Mouse (Mus musculus) splenic B cell, adult 2 months (primary cell): ENCODE measurements around the gene Il4ra.
A peak's percentile ranks its signal among the peaks of the same experiment; 100 is the strongest.

Source experiments
- DNase-seq: peaks from one replicate; pipeline ENCODE4 v3.0.0-alpha.2; 2011; ENCODE audit warnings: low read depth, low spot score
- H3K27me3 ChIP-seq: 2 replicates; pipeline ENCODE4 v1.6.1; 2012; ENCODE audit warnings: mild to moderate bottlenecking, low read length, moderate library complexity, mixed read lengths; ENCODE audit not compliant: control insufficient read depth, poor library complexity, insufficient read depth, severe bottlenecking
- H3K36me3 ChIP-seq: 2 replicates; pipeline ENCODE4 v1.6.1; 2012; ENCODE audit warnings: mild to moderate bottlenecking, low read length, moderate library complexity, mixed read lengths; ENCODE audit not compliant: control insufficient read depth, poor library complexity, insufficient read depth, severe bottlenecking

Il4ra gene

DNA sequence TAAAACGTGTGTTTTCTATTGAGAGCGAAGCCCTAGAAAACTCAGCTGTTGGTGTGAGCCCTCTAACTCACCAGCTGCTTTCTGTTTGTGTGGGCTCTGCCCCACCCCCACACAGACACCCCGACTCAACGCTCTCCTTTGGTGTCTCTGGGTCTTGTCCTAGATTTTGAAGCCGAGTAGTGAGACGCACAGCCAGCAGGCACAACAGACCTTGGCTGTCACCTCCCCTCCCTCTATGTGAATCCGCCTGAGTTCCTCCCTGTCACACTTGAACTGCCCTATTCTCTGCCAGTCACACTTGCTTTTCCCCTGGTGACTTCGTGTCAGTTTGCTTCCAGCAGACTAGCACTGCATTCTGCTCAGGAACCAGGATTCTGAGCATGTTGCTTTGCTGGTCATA, 4.9 kb downstream of the Il4ra start:
- DNase-seq = peak; percentile 48
- Histone ChIP-seq H3K27me3 (no peaks in the 10 kb centered on the region), H3K36me3 (peaks cover 2% of the 10 kb centered on the region)

DNA sequence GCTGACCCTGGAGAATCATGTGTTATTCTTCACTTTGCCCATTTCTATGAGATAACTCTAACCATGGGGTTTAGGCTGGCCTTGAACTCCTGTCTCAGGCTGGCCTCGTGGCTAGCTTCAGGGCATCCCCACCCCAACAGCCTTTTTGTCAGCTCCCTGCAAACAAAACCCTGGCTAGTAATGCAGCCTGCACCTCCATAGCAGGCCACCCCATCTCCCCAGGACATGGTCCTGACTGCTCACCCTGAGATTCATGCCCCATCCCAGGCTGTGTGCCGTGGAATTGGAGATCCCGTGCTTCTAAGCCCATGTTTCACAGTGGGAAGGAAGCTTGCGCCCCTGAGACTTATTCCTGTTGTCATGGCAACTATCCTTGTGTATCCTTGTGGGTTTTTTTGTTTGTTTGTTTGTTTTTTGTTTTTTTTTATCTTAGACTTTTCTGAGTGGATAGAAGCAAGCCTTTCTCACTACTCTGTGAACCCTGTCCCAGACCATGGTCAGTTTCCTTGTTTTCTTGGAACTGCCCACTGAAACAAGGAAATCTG, 6.6 kb downstream of the Il4ra start:
- DNase-seq = no peak
- Histone ChIP-seq H3K27me3 (no peaks in the 10 kb centered on the region), H3K36me3 (peaks cover 2% of the 10 kb centered on the region)

DNA sequence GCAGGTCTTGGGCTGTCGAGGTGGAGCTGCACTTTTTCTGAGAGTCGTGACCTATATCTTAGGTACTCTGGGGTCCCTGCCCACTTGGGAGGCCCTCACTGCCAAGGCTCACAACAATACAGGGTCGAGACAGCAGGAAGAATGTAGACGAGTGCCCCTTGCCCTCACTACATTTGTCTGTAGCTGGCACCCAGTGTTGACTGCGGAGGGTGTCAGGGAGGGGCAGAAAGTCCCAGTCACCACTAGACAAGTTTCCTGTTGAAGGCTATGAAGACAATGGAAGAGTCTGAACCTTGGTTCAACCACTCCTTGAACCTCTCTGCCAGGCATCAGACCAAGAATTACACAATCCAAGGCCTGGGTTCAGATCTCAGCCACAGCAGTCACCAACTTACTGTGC, 7.1 kb downstream of the Il4ra start:
- peaks cover 2% of the 10 kb centered on the region for H3K36me3 ChIP-seq
- DNase-seq = no peak
- no peaks in the 10 kb centered on the region for H3K27me3 ChIP-seq

DNA sequence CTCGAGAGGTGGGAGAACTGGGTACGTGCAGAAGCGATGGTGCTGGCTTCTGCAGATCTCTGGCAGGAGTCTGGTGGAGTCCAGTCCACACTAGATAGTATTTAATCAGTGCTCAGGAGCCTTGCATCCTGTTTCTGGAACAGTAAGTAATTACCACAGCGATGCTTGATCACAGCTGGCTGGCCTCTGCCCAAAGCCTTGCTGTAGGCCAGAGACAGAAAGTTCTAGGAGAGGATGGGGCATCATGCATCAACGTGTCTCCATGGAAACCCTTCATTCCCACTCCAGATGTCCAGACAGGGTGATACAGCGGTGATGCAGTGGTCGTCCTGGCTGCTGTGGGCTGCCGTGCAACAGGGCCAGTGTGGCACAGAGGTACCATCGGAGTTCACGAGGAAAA, 7.6 kb downstream of the Il4ra start:
- no peak for DNase-seq
- Histone ChIP-seq H3K27me3 (no peaks in the 10 kb centered on the region), H3K36me3 (peaks cover 5% of the 10 kb centered on the region)

DNA sequence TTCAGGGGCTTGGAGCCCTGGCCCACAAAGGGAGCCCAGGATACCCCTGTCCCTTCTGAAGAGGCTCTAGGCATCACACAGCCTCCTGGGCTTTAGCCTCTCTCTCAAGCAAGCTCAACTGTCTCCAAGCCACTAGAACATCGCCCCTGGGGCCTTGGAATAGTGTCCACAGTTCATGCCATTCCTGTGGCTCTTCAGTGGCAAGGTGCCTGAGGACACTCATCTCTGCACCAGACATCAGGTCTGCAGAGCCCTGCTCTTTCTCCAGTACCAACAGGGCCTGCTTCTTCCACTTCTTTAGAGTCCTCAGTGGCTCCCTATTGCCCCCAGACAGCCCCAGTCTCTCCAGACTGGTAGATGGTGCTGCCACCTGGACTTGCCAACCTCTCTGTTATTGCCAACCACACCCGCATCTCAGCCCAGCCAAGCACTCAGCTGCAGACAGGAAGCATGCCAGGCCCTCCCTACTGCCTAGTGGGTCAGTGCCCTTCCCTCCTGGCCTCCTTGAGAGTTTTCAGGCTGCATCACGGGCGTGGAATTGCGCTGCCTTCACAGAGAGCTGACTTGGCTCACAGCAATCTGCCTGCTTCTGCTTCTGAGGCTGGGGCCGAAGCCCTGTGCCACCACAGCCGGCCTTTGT, 8.3 kb downstream of the Il4ra start:
- DNase-seq = no peak
- no peaks in the 10 kb centered on the region for H3K27me3 ChIP-seq
- peaks cover 10% of the 10 kb centered on the region for H3K36me3 ChIP-seq

DNA sequence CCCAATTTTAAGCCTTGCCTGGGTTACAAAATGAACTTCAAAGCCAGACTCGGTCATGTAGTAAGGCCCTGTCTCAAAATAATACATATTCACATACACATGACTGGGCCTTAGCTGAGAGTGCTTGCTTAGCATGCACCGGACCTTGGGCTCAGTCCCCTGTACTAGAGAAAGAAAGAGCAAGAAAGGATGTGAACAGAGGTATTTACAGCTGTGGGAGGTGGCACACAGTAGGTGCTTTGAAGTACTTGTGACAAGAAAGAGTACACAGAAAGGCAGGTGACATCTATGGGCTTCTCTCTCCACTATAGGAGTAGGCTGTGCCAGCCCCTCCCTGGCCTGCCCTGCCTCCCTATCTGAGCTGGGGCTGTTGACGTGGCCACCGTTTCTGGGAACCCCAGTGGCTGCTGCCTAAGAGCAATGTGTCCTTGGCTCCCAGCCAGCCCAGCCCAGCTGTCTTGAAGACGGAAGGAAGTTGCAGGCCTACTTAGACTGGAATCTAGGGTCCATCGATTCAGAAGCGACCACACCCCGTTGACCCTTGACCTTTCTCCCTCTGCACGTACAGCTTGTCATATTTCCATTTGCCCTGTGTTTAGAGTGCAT, 9.3 kb downstream of the Il4ra start:
- H3K27me3 ChIP-seq = no peaks in the 10 kb centered on the region
- H3K36me3 ChIP-seq = peaks cover 14% of the 10 kb centered on the region
- peak; percentile 80 for DNase-seq

DNA sequence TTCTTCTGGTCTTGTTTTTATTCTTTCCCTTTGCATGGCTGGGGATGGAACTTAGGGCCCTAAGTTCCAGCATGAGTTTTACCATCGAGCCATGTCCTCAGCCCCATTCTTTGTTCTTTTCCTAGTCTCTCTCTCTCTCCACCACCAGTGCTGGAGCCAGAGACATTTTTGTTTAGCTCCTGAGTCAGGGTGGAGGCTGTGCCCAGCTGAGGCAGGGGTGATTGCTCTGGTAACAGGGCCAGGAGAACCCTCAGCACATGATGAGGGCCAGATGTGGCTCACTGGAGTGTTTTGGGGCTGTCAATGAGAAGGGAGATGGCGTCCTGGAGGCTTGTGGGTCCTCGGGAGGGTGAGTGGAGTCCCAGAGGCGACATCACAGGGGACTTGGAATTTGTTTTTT, 10.5 kb downstream of the Il4ra start:
- peaks cover 19% of the 10 kb centered on the region for H3K36me3 ChIP-seq
- no peak for DNase-seq
- no peaks in the 10 kb centered on the region for H3K27me3 ChIP-seq

DNA sequence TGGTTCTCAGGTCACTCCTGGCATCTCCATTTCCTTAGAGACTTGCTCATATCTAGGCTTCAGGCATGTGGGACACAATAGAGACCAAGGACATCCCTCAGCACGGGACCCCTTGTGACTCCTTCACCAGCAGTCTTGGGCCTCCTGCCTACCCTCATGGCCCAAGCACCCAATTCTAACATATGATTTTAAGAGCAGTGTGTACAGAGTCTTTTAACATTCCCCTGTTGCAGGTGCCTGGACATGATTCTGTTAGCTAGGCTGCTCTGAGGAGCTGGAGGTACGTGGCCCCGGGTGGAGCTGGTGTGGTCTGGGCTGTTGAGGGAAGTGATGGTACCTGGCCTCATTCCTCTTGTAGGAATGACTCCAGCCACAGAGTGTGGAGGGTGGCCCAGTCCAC, 11.2 kb downstream of the Il4ra start:
- DNase-seq = no peak
- no peaks in the 10 kb centered on the region for H3K27me3 ChIP-seq

DNA sequence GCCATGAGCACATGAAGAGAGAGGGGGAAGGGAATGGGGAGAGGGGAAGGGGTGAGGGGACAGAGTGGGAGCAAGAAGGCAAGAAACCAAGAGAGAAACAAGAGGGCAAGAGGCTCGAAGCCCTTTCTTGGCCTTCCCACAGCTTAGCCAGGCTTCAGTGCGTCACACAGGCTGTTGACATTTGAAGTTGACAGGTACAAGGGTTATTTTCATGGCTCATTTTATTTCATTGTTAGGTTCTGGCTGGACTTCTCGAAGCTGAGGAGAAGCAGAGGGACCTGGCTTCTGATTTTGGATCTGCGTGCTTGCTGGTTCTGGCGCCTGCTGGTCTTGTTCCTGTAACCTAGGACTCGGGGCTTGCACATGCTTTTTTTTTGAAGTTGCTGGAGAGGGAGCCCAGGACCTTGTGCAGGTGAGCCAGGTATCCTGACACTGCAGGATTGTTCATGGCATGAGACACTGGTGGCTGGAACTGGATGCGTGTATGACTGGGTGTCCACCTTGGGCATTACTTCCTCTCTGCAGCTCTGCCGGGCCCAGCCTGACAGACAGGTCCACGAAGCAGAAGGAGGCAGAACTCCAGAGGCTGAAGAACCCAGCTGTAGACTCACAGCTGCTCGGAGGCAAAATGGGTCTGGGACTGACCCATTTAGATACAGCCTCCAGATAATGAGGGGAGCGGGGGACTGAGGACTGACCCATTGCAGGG, 12.6 kb downstream of the Il4ra start:
- Histone ChIP-seq H3K36me3 (peaks cover 30% of the 10 kb centered on the region), H3K27me3 (no peaks in the 10 kb centered on the region)
- no peak for DNase-seq

More for the DNA sequence above, 11.2 kb downstream of the Il4ra start:
- H3K36me3 ChIP-seq = peaks cover 21% of the 10 kb centered on the region

DNA sequence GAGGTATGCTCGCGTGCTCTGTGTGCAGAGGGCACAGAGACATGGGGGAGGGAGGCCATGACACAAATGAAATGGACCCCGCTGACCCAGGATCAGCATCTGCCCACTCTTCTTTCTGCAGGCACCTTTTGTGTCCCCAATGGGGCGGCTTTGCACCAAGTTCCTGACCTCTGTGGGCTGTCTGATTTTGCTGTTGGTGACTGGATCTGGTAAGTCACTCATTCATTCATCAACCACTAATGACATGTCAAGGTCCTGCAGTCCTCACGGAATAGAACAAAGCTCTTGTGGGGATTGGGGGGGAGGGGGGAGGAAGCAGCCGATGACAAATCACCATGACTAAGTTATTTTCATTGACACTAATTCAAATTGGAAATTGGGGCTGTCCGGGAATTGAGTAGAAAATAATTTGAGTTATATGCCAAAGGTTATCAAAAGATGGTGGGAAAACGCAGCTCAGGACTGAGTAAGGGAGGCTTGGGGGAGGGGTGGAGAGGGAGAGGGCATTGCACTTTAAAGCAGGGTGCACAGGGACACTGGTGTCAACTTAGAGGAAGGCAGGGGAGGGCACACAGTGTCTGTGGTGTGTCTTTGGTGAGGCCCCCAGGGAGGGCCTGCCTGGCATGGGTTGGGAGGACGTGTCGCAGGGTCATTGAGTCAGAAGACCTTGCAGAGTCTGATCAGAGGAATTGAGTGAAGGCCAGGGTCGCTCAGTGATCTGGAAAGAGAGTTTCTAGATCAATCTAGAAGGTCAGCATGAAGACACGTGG, 13.8 kb downstream of the Il4ra start:
- no peak for DNase-seq
- Histone ChIP-seq H3K36me3 (peaks cover 38% of the 10 kb centered on the region), H3K27me3 (no peaks in the 10 kb centered on the region)

DNA sequence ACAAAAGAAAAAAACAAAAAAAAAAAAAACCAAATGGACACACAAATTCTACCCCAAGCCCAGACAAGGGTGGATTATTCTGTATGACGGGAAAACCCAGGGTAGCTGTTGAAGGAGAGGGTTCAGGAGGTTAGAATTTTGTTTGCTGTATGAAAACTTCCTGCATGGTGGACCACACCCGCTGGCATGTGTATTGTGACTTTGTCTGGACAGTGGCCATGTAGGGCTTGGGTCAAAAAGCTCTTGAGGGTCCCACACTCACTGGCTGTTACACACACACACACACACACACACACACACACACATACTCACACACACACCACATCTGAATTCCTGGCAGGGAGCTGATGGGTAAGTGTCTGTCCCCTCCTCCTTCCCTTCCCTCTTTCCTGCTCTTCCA, 14.5 kb downstream of the Il4ra start:
- no peaks in the 10 kb centered on the region for H3K27me3 ChIP-seq
- H3K36me3 ChIP-seq = peaks cover 43% of the 10 kb centered on the region
- DNase-seq = no peak

DNA sequence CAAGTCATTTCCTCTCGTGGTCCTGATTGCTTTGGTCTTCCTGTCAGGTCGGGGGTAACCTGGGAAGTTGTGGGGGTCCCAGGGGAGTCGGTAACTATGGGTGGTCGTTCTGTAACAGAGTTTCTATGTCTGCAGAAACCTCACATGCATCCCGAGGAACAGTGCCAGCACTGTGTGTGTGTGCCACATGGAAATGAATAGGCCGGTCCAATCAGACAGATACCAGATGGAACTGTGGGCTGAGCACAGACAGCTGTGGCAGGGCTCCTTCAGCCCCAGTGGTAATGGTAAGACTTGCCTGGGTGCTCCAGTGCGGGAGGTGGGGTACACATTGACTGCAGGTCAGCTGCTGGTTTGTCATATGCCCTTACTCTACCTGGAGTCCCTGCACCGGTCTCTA, 17.0 kb downstream of the Il4ra start:
- no peak for DNase-seq
- Histone ChIP-seq H3K27me3 (no peaks in the 10 kb centered on the region), H3K36me3 (peaks cover 59% of the 10 kb centered on the region)

DNA sequence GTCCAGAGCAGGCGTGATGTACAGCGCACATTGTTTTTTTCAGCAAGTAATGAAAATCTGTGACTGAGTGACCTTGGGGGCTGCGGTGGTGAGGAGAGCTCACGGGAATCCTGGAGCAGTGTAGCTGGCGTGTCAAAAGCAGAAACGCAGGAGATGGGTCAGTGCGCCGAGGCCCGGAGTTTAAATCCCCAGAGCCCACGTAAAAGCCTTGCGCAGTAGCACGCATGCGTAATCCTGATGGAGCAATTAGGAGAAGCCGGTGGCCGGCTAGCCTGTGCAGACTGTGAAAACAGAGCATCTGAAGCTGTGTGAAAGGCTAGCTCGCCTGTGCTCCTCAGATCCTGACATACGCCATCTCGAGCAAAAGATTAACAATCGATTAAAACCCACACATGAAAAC, 20.0 kb downstream of the Il4ra start:
- peaks cover 60% of the 10 kb centered on the region for H3K36me3 ChIP-seq
- no peaks in the 10 kb centered on the region for H3K27me3 ChIP-seq
- DNase-seq = no peak

DNA sequence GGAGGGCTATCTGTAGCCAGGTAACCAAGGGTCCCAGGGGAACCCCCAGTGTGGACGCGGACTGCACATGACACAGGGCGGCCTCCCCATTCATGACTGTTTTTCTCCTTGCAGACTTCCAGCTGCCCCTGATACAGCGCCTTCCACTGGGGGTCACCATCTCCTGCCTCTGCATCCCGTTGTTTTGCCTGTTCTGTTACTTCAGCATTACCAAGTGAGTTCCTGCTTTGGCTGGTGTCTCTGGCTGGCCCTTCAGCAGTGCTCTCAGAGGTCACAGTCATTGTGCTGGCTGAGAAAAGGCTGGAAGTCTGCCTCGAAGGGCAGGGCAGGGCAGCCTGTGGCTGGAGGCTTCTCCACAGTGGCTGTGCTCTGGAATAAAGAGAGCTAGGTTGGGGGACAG, 20.8 kb downstream of the Il4ra start:
- Histone ChIP-seq H3K36me3 (peaks cover 61% of the 10 kb centered on the region), H3K27me3 (no peaks in the 10 kb centered on the region)
- DNase-seq = no peak

DNA sequence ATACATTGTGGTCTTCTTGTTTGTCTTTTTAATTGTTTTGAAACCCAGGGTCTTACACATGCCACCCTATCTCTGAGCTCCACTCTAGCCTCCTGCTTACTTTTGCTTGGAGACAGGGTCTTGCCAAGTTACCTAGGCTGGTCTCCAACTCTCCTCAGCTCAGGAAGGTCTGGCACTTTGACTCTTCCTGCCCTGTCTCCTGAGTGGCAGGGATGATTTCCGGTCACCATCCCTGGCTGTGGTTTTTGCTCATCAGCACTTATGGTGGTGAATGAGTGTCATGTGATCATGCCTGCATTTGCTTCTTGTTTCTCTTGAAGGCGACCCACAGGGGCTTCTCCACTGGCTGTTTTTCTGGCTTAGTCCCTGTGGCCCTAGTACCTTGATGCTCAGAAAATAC, 21.9 kb downstream of the Il4ra start:
- Histone ChIP-seq H3K36me3 (peaks cover 56% of the 10 kb centered on the region), H3K27me3 (no peaks in the 10 kb centered on the region)
- DNase-seq = no peak
